Mouse (Mus musculus): Measurements from ENCODE around the gene Setd1b. TPM values are rescaled to one million over a fixed set of nuclear protein-coding genes. Genes with fewer than 3 reads are reported as not detected.
"Not testable (repeated sequence)": the region's sequence is repeated elsewhere in the genome, so short reads cannot be mapped to it uniquely, and the experiment has no call there.

The Setd1b gene
- total RNA-seq, 2 experiments from 2014 or later, result 11.0 to 17.1 TPM

- DNase-seq, result not testable (repeated sequence)
Measured at GRCm38 (mm10) chr5:123203591-123203990, 61.6 kb downstream of the Setd1b start.

Other genes with a start within 250 kb of the Setd1b start
- gene Kdm2b, start 152.4 kb upstream of the Setd1b start, total RNA-seq (2021), result 10 to 100 TPM; 18.4 to 23.8 TPM
- gene Orai1, start 127.1 kb upstream of the Setd1b start, total RNA-seq (2021), result 10 to 100 TPM; 43.8 to 45.4 TPM
- gene Morn3, start 95.2 kb upstream of the Setd1b start, total RNA-seq (2021), result not detected
- gene Tmem120b, start 73.8 kb upstream of the Setd1b start, total RNA-seq (2021), result 10 to 100 TPM; 16.3 to 16.9 TPM
- 1 to 10 TPM in 1 of 2 experiments, under 1 TPM in 1; 0.68 to 1.4 TPM for gene Rhof, start 9.5 kb upstream of the Setd1b start, total RNA-seq (2021)
- 10 to 100 TPM; 19.6 to 20.0 TPM for gene Psmd9, start 27.2 kb downstream of the Setd1b start, total RNA-seq (2021)
- under 1 TPM in 1 of 2 experiments, not detected in 1; 0.61 TPM for gene Hpd, start 40.5 kb downstream of the Setd1b start, total RNA-seq (2021)
- gene Wdr66, start 109.9 kb downstream of the Setd1b start, total RNA-seq (2021), result 1 to 10 TPM; 2.3 to 2.5 TPM
- gene Bcl7a, start 201.6 kb downstream of the Setd1b start, total RNA-seq (2021), result 10 to 100 TPM; 21.0 to 25.3 TPM